Mouse (Mus musculus) monocyte, adult 5-6 weeks (primary cell): Measurements from ENCODE around the gene Shh. TPM values are rescaled to one million over a fixed set of nuclear protein-coding genes. Genes with fewer than 3 reads are reported as not detected.

Experiments used
- ATAC-seq: fragments of 153-309, 156-312 bp; replicated peaks from 2 replicates; pipeline ENCODE4 v1.8.0; 2017; ENCODE audit warnings: mild to moderate bottlenecking; ENCODE audit not compliant: low TSS enrichment, insufficient number of reproducible peaks, severe bottlenecking, poor library complexity, low FRiP score
- total RNA-seq: library from RNA; stranded (forward); fragments of 200-1000, 200-491, 200-594 nt; gene quantifications from 3 replicates; pipeline ENCODE4 v1.2.3, GENCODE M21; 2017

The Shh gene
- total RNA-seq, 1 experiment from 2014 or later: not detected

- no peak for ATAC-seq
These were observed 54.9 kb downstream of the Shh start for GRCm38 (mm10) chr5:28412006-28412685.

Other genes with a start within 250 kb of the Shh start
- not detected in 3 replicates for gene Cnpy1, start 221.4 kb downstream of the Shh start, total RNA-seq
- 60.8 to 96.3 TPM (median 77.3 TPM) in 3 replicates for gene Rbm33, start 150.1 kb downstream of the Shh start, total RNA-seq